Mouse (Mus musculus) regulatory T cell (primary cell): Measurements from ENCODE around the gene Prox2.

Source experiments
- in situ Hi-C: fragments of 300-600 bp; cut with MboI, MseI; formaldehyde crosslinking; loops from one replicate; pipeline ENCODE4 v1.15.1; 2025; ENCODE audit warnings: high pct_unique_total_duplicates

Gene Prox2

GRCm38 (mm10) chr12:85095146-85095545, 15.4 kb downstream of the Prox2 start:
- in situ Hi-C loops: no loop called here

GRCm38 (mm10) chr12:85094706-85095105, 15.9 kb downstream of the Prox2 start:
- in situ Hi-C loops: no loop called here

- in situ Hi-C loops: no loop called here
Measured at GRCm38 (mm10) chr12:85094010-85094409, 16.5 kb downstream of the Prox2 start.

- in situ Hi-C loops: no loop called here
Measured at GRCm38 (mm10) chr12:85092214-85092613, 18.3 kb downstream of the Prox2 start.

- in situ Hi-C loops: no loop called here
Measured at GRCm38 (mm10) chr12:85091190-85091589, 19.4 kb downstream of the Prox2 start.

- in situ Hi-C loops: no loop called here
Measured at GRCm38 (mm10) chr12:85087845-85088244, 22.7 kb downstream of the Prox2 start.

GRCm38 (mm10) chr12:85084941-85085340, 25.6 kb downstream of the Prox2 start:
- in situ Hi-C loops: no loop called here

- in situ Hi-C loops: no loop called here
Measured at GRCm38 (mm10) chr12:85084257-85084656, 26.3 kb downstream of the Prox2 start.

GRCm38 (mm10) chr12:85077100-85077499, 33.5 kb downstream of the Prox2 start:
- in situ Hi-C loops: no loop called here

- in situ Hi-C loops: no loop called here
Measured at GRCm38 (mm10) chr12:85071043-85071442, 39.5 kb downstream of the Prox2 start.

- in situ Hi-C loops: no loop called here
Measured at GRCm38 (mm10) chr12:85051218-85051617, 59.3 kb downstream of the Prox2 start.
